Mouse (Mus musculus): ENCODE measurements at regions not wholly inside any gene's neighbourhood (a gene's known extent, or its start where the extent isn't known, plus 50 kb on each side); places are given as distances from the start of the nearest gene placed in this dataset.

DNA sequence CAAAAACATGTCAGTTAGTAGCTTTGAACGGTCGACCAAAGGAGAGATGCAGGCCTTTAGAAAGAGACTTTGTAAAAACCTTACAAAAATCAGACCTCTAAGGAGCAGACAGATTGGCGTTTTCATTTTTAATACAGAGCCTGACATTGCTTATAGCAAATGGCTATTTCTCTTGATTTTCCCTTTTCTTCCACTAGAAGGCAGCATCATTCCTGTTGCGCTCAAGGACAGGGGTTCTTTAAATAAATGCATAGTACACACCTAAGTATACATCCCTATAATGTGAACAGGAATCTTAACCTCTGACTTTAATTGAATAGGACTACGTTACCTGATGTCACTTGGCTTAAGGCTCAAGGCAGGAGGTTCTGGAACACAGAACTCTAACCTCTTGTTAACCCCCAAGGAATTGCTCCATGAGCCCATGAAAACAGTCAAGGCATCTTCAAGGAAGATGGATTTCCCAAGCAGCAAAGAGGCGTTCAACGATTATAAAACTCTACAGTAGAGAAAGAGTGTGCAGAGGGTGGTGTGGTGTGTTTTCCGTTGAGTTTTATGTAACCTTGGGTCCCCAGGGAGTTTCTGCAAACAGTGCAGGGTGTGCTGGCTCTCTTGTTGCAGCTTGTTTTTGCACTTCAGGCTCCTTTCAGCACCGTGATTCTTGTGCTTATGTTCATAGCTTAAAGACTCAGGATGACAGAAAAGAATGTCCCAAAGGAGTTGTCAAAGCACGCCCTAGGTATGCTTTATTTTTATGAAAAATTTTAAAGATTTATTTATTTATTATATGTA lies 124.1 kb upstream of the Zfp648 start:
- peak; percentile 32 for DNase-seq (ENCODE audit: low spot score)

DNA sequence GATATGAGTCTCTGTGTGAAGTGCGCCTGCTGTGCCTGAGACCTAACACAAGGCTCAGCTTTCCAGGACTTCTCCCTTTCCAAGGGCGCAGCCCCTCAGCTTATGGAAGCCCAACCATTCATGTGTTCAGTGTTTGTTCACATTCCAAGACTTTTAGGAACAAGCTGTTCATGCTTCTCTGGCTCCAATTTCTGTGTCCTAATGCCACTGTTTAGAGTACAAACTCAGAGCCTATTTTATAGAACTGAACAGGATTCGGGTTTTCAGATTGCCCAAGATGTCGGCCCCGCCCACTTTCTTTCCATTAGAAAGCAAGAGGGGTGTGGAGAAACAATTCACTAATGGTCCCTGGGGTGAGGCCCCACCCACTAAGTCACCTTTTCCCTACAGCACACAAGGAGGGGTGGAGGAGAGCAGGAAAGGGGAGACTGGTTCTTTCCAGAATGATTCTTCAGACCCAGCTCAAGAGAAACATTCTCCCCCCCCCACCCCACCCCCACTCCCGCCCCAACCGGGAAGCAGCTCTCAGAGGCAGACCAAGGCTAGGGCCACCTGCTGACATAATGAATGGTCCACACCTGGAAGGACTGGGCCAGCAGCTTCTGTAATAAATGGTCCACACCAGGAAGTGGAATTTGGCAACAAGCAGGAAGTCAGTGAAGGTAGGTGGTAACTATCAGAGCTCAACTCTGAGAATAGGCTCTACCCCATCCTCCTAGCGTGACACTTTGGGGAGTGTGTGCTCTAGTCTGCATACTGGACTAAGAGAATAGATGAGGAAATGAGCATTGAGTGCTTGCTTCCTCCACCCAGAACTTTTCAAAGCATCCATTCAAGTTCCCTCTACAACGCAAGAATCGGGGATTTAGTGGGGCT lies 120.2 kb upstream of the Zfp648 start:
- DNase-seq (ENCODE audit: low spot score) = no peak

DNA sequence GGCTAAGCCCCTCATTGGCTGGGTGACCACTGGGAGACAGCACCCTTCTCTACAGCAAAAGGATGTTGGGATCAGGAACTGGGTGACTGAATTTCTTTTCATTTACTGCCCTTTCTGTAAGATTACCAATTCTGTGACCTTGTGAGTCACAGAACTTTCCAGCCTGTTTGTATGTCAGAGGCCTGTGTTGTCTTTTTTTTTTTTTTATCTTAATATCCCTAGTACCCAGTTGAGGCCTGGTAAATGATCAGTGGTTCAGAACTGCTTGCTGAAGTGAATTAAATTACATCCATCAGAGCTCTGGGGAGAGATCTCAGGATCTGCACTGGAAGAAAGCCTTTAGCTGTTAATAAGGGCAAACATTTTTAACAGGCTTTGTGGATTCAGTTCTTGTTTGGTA lies 114.8 kb upstream of the Zfp648 start:
- DNase-seq (ENCODE audit: low spot score) = no peak

DNA sequence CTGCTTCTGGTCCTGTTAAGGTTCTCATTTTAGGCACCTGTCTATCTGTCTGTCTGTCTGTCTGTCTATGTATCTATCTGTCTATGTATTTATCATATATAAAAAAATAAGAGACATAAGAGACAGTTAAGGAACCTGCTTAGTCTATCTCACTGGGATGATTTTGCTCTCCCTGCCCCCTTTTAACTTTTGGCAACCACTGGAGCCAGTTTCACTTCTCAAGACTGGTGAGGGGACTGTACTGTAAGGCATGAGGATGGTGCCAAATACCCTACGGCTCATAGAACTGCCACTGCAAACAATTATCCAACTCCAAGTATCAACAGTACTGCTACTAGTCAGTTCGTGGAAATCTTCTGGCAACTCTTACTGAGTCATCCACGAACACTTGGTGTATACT lies 111.2 kb upstream of the Zfp648 start:
- no peak for DNase-seq (ENCODE audit: low spot score)

DNA sequence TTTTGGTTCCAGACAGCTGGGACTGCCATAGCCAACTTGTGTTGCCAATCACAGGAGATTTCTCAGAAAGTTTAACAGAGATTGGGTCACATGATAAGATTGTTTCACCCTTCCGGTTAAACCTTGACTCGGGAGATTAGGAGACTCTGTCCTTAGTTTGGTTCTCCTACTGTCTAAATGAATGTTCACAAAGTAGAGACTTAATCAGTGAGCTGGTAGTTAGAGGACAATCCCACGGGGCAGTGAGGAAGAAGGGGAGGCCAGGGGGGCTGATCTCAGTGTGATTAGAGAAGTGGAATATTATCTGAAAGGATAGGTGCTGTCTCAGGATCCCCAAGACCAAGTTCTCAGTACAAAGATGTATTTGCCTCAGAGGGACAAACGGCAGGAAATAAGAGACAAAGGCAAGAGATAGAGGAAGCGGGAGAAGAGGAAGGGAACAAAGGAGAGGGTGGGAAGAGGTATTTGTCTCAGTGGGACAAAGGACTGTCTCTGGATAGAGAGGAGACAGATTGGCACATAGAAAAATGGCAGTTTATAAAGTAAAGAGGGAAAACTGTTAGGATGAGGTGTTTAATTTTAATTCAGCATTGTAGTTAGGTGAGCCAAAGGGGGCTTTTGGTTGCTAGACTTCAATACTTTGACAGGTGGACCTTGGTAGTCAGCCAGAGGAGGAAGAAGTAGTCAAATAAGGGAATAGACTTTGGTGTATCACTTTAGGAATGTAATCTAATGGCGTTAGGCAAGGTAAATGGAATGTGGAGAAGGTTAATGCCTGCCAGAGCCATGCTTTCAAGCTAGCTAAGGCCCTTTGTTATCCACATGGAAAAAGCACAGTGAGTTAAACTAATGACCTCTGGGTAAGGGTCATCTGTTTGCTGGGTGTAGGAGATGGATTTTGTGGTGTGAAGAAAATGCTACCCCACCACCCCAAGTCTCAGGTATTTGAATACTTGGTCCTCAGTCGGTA lies 110.2 kb upstream of the Zfp648 start:
- no peak for DNase-seq (ENCODE audit: low spot score)

DNA sequence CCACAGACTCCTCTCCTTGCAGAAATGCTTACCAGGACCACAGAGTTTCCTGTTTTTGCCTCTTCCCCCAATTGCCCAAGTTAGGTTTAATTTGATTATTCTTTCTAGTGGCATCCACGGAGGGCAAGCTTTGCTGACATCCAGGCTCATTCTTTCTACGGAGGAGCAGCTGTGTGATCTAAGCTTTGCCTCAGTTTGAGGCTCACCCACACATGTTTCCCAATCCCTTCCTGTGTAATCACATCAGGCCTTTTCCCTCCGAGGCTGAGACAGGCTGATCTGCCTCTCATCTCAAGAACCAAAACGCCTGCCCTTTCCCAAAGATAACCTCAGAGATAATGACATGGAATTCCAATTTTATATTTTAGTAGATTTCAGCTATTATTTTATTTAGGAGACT lies 107.4 kb upstream of the Zfp648 start:
- no peak for DNase-seq (ENCODE audit: low spot score)

DNA sequence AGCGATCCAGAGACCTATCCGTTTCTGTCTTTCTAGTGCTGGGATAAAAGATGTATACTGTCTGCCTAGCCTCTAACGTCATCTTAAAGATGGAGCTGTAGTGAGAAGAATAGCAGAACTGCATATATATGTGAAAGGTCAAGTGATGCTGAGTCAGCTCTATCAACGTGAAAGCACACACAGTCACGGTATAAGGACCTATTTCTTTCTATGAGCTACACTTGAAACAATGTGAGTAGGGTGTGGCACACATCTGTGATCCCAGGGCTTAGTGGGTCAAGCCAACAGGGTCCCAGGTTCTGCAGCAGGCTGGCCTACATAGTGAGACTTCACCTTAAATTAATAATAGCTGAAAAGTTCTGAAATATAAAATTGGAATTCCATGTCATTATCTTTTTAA lies 106.6 kb upstream of the Zfp648 start:
- no peak for DNase-seq (ENCODE audit: low spot score)

DNA sequence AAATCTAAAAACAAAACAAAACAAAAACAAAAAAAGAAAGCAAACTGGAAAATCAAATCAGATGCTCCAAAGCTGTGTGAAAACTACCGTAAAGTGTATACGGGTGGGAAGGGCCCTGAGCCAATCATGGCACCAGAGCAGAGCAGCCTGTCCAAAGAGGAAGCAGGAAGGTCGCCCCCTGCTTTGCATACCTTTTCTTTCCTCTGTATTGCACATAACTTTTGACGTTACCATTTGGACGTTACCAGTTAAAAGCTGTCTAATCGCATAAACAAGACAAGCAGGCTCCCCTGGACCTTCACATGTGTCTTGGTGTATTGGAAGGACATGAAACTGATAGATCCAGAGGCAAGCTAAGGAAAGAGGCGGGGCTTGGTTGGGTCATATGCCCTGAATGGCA lies 104.9 kb upstream of the Zfp648 start:
- DNase-seq (ENCODE audit: low spot score) = no peak

DNA sequence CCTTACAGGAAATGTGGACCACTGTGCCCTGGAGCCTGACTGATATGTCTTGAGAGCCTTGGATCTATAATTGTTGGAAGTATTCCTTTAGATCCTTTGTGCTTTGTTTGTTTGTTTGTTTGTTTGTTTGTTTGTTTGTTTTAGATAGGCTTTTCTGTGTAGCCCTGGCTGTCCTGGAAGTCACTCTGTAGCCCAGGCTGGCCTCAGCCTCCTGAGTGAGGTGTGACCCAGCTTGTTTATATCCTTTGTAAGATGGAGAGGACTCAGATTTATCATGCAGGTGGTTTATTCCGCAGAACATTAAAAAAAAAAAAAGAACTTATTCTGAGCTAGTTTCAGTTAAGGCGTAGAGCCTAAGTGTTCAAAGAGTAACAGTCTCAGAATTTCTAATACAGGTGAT lies 104.1 kb upstream of the Zfp648 start:
- no peak for DNase-seq (ENCODE audit: low spot score)

DNA sequence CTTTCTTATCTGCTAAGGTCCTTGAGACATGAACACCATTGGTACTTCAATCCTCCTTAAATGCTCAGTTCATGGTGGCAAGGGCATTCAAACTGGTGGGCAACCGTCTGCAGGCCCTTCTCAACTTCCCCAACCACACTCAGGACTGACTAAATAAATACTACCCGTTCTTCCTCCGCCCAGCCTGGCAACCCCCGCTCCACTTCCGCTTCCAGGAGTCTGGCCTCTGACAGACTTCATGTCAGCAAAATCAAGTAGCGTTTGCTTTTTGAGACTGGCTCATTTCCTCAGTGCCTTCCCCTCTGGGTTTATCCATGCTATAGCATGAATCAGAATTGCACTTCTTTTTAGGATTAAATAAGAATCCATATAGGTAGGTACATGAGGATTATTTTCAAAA lies 103.3 kb upstream of the Zfp648 start:
- peak; percentile 32 for DNase-seq (ENCODE audit: low spot score)

DNA sequence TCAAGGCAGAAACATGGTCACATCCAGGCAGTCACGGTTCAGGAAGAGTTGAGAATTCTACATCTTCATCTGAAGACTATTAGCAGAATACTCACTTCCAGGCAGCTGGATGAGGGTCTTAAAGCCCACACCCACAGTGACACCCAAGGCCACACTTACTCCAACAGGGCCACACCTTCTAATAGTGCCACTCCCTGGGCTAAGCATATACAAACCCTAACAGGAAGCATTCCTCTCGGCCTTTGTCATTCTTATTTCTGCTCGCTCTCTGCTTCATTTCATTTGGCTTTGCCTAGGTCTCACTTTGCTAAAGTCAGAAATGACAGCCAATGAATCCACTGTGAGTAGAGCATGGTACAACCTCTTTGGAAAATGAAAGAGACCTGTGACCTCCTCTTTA lies 100.4 kb upstream of the Zfp648 start:
- DNase-seq (ENCODE audit: low spot score) = no peak

DNA sequence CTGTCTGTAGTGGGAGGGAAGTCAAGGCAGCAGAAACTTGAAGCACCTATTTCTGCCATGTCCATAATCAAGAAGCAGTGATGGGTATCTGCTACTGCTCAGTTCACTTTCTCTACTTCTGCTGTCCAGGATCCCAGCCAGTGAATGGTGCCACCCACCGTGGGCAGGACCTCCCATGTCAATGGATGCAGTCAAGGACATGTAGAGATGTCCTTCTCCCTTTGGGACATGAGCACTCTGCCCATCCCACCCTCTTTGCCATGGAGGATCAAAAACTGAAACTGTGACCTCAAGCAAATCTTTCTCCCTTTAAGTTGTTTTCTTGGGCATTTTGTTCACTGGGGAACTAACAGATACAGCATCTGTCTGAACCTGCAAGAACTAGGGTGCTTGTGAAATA lies 99.6 kb upstream of the Zfp648 start:
- no peak for DNase-seq (ENCODE audit: low spot score)

DNA sequence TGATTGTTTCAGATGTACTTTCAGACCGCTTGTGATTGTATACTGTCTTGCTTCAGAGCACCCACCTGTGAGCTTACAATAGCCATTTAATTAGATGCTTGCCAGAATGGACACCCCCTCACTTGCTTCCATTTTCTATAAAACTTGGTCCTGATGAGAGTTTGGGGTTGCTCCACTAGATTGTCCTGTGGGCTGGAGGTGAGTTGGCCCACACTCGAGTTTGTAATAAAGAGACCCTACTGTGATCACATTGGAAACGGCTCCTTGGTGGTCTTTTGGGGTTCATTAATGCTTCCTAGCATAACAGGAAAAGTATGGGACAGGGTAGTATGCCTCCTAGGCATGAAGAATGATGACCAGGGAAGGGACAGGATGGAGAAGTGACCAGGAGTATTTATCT lies 98.8 kb upstream of the Zfp648 start:
- no peak for DNase-seq (ENCODE audit: low spot score)

DNA sequence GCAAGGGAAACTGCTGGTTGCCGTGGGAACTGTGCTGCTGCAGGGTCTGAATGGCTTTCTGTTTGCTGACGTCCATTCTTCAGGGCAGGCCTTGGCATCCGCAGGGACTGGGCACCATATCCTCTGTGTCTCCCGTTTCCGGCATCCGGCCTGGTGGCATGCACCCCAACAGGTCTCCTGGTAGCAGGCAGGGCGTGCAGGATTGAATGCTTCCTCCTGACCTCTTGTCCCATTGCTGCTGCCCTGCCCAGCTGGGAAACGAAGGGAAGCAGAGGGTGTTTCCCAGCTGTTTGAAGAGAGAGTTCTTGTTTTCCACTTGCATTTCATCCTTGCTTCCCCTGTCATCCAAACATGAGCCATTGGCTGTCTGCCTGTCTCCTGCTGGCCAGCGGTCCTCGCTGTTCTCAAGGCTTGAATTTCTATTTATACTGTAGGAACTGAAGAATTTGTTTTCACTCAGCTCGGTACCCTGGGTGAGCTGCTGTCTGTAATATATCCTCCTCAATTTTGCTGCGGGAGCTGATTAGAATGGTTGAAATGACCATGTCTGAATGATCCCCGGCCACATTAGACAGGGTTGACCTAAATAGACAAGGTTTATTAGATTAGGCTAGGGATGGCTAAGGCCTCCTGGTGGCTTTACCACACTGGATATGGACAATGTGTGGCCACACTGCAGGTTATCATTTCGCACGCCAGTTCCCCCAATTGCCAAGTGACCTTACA lies 98.0 kb upstream of the Zfp648 start:
- DNase-seq (ENCODE audit: low spot score) = peak; percentile 91

DNA sequence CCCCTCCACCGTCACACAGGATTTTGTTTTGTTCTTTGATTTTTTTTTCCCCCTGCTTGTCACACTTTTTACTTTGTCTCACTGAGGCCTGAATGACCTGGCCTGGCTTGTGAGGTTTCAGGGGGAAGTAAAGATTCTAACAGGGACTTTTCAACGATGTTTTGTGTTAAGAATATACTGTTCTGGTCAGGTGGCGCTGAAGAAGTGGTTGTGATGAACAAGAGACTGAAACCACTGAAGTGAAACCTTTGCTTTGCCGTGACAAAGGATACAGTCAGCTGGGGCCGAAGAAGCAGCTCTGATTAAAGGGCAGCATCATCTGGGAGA lies 97.4 kb upstream of the Zfp648 start:
- no peak for DNase-seq (ENCODE audit: low spot score)

DNA sequence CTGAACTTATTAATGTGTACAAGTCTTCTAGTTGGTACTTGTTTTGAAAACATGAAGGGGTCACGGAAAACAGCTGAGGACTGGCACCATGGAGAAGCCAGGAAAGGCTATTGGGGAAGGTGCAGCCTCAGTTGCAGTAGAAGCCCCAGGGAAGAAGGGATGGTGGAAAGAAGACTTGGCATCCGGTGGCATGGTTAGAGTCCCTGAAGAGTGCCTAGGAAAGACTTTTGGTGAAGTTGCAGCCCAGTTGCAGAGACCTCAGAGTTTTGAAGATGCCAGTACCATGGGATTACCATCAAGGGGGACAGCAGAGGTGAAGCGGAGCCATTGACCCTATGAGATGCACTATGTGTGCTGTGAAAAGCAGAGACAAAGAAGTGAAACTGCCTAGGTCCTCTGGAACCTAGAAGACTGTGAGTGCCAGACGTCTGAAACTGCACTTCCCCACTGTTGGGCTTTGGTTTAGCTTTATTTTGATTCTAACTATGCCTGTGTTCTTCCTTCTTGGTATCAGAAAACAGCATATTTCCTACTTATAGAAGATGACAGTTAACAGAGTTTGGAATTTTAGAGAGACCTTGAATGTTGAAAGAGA lies 96.9 kb upstream of the Zfp648 start:
- no peak for DNase-seq (ENCODE audit: low spot score)

DNA sequence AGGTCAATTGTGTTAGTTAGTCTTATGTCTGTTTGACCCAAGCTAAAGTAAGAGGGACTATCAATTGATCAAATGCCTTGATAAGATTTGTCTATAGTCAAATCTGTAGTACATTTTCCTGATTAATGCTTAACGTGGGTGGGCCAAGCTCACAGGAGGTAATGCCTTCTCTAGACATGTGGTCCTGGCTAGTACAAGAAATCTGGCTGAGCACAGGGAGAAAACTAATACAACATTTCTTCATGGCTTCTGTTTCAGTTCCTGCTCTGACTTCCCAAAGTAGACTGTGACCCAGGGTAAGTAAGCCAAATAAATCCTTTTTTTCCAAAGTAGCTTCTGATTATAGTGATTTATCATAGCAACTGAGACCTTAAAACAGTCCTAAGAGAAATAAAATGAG lies 96.2 kb upstream of the Zfp648 start:
- DNase-seq (ENCODE audit: low spot score) = no peak

DNA sequence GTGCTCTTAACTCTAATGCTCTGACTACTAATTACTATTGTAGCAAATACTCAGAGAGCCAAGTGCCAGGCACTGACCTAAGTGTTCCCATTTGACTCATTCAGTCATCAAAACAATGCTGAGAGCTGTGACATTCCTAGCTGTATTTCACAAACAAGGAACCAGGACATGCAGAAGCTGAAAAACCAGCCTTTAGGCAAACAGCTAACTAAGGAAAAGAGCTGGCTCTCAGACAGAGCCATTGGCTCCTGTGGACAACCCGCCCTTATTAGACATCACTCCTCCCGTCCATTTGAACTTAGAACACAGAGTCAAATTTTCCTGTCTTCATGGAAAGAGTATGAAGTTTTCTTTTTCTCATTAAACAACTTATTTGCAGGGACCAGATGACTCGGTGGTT lies 88.5 kb upstream of the Zfp648 start:
- peak; percentile 53 for DNase-seq (ENCODE audit: low spot score)

DNA sequence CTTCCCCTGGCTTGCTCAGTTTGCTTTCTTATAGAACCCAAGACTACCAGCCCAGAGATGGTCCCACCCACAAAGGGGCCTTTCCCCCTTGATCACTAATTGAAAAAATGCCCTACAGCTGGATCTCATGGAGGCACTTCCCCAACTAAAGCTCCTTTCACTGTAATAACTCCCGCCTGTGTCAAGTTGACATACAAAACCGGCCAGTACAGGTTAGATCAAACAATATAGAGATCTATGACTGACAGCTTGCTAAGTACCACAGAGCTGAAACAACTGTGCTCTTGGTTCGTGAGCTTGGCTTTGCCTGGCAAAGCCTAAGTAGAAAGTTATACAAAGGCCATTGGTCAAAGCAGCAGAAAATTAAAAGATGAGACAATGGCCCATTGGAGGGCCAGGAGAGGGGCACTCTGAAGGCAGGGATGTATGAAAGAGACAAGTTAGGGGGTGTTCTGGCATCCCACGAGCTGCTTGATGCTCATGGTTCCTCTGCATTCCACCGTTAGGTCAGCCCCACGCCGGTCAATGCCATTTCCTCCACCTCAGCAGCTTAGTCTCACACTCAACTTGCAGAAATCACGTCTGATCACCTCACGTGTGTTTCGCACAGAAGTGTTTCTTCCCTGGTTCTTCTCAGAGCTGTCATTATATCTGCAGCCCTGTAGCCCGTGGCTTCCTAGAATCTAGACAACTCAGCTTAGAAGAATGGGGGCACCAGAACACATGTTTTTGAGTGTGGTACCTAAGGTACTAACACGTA lies 87.5 kb upstream of the Zfp648 start:
- DNase-seq (ENCODE audit: low spot score) = no peak

DNA sequence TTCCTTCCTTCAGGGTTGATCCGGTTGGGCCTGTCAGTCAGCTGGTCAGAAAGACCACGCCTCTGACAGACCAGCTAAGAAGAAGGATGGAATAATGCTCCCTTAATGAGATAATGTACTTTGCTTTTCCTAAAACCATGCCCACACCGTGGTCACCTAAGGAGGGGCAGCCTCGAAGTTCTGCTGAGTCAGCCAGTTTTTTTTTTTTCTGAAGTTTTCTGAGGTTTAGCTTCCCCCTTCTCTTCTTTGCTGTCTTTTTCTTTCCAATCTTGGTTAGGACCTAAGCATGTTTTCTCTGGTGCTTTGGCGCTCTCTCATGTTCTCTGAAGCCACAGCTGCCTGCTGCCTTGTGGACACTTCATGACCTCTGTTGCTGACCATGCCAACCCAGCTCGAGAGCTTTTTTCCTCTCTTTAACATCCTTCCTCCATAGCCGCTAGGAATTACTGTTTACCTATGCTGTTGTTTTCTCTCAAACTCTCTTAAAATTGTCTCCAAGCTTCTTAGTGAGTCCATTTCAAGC lies 84.7 kb upstream of the Zfp648 start:
- no peak for DNase-seq (ENCODE audit: low spot score)

Measured in gastrocnemius, adult 18-20 months (tissue).